Mouse (Mus musculus): ENCODE measurements around the gene AI413582.
A peak's percentile ranks its signal among the peaks of the same experiment; 100 is the strongest.

The AI413582 gene

GRCm38 (mm10) chr17:27555512-27556172, 9.9 kb downstream of the AI413582 start:
- no peak for DNase-seq (ENCODE audit: low read depth, low spot score)

GRCm38 (mm10) chr17:27555075-27555511, 10.5 kb downstream of the AI413582 start:
- DNase-seq (ENCODE audit: low read depth, low spot score) = no peak

- no peak for DNase-seq (ENCODE audit: low read depth, low spot score)
Measured at GRCm38 (mm10) chr17:27554062-27554960, 11.2 kb downstream of the AI413582 start.

GRCm38 (mm10) chr17:27552215-27553201, 13.0 kb downstream of the AI413582 start:
- DNase-seq (ENCODE audit: low read depth, low spot score) = no peak

GRCm38 (mm10) chr17:27551393-27551940, 14.1 kb downstream of the AI413582 start:
- no peak for DNase-seq (ENCODE audit: low read depth, low spot score)

GRCm38 (mm10) chr17:27549234-27549633, 16.3 kb downstream of the AI413582 start:
- DNase-seq (ENCODE audit: low read depth, low spot score) = no peak

- no peak for DNase-seq (ENCODE audit: low read depth, low spot score)
Measured at GRCm38 (mm10) chr17:27547253-27547868, 18.2 kb downstream of the AI413582 start.

- no peak for DNase-seq (ENCODE audit: low read depth, low spot score)
Measured at GRCm38 (mm10) chr17:27546574-27547085, 18.9 kb downstream of the AI413582 start.

- DNase-seq (ENCODE audit: low read depth, low spot score) = no peak
Measured at GRCm38 (mm10) chr17:27545991-27546390, 19.6 kb downstream of the AI413582 start.

GRCm38 (mm10) chr17:27544551-27544950, 21.0 kb downstream of the AI413582 start:
- no peak for DNase-seq (ENCODE audit: low read depth, low spot score)

- DNase-seq (ENCODE audit: low read depth, low spot score) = no peak
Measured at GRCm38 (mm10) chr17:27541984-27542383, 23.6 kb downstream of the AI413582 start.

GRCm38 (mm10) chr17:27541261-27541660, 24.3 kb downstream of the AI413582 start:
- DNase-seq (ENCODE audit: low read depth, low spot score) = no peak

GRCm38 (mm10) chr17:27534718-27535117, 30.8 kb downstream of the AI413582 start:
- peak; percentile 79 for DNase-seq (ENCODE audit: low read depth, low spot score)

- DNase-seq (ENCODE audit: low read depth, low spot score) = no peak
Measured at GRCm38 (mm10) chr17:27533354-27533753, 32.2 kb downstream of the AI413582 start.

GRCm38 (mm10) chr17:27532095-27532494, 33.5 kb downstream of the AI413582 start:
- DNase-seq (ENCODE audit: low read depth, low spot score) = no peak

GRCm38 (mm10) chr17:27528767-27529166, 36.8 kb downstream of the AI413582 start:
- DNase-seq (ENCODE audit: low read depth, low spot score) = no peak

- DNase-seq (ENCODE audit: low read depth, low spot score) = no peak
Measured at GRCm38 (mm10) chr17:27528030-27528429, 37.5 kb downstream of the AI413582 start.

- no peak for DNase-seq (ENCODE audit: low read depth, low spot score)
Measured at GRCm38 (mm10) chr17:27527188-27527587, 38.4 kb downstream of the AI413582 start.

- DNase-seq (ENCODE audit: low read depth, low spot score) = no peak
Measured at GRCm38 (mm10) chr17:27523121-27523520, 42.4 kb downstream of the AI413582 start.

GRCm38 (mm10) chr17:27521303-27521702, 44.3 kb downstream of the AI413582 start, which contains the start of gene Grm4:
Gene Grm4, minus strand, starts transcription at chr17:27521403.
- DNase-seq (ENCODE audit: low read depth, low spot score) = no peak
